Mouse (Mus musculus): ENCODE results near the gene Spag6. TPM values are rescaled to one million over a fixed set of nuclear protein-coding genes. Genes with fewer than 3 reads are reported as not detected.
A peak's percentile ranks its signal among the peaks of the same experiment; 100 is the strongest.

Gene Spag6
- polyA plus RNA-seq, 1 experiment from 2014 or later: not detected

DNA sequence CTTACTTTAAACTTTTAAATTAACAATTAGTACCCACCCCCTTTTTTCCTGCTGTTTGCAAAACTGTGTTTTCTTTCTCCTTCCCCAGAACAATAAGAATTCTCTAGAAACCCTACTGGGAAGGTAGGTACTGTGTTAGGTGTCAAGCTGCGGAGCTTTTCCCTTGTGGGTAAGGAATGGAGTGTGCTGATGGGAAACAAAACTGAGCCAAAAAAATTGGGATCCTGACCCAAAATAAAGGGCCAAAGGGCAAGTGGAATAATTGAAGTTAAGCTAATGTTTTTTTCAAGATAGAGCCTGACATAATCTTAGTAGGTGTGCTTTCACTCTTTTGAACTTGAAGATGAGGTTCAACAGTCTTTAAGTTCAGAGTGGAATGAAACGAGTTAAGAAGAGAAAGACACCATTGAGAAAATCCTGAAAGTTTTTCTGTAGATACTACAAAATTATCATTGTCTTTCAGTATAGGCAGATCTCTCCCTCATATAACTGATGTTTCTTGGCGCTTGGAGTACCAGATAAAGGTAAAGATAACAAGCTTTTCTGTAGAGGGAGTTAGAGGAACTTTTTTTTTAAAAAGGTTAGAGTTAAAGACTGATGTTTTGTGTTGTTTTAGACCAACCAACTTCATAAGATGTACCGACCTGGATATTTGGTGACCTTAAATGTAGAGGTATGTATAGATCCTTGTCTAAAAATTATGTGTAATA is 19.5 kb upstream of the Spag6 start:
- Histone ChIP-seq H3K9ac (ENCODE audit: low read length) (no peak overlapping the region), H3K4me1 (ENCODE audit: control insufficient read depth, insufficient read depth, low read length) (peaks cover 2% of the 10 kb centered on the region; the same call in 1 of the 2 replicates), H3K27me3 (ENCODE audit: control insufficient read depth, insufficient read depth, low read length) (no peaks in the 10 kb centered on the region; the same call in 1 of the 2 replicates), H3K27ac (replicated peaks; ENCODE audit: low read depth, low read length) (no peak overlapping the region), H3K4me3 (ENCODE audit: low read depth, low read length) (no peak overlapping the region), H3K4me2 (ENCODE audit: low read depth, severe bottlenecking) (no peak overlapping the region), H3K36me3 (ENCODE audit: control insufficient read depth, insufficient read depth, low read length) (no peaks in the 10 kb centered on the region), H3K9me3 (ENCODE audit: control insufficient read depth, low read length) (no peaks in the 10 kb centered on the region)
- no peak for DNase-seq (ENCODE audit: low spot score)
- no peak for ATAC-seq (ENCODE audit: insufficient number of reproducible peaks, low FRiP score, low TSS enrichment, low read depth)
- 24% methylated on average over 4 of the region's 4 CpGs for WGBS

DNA sequence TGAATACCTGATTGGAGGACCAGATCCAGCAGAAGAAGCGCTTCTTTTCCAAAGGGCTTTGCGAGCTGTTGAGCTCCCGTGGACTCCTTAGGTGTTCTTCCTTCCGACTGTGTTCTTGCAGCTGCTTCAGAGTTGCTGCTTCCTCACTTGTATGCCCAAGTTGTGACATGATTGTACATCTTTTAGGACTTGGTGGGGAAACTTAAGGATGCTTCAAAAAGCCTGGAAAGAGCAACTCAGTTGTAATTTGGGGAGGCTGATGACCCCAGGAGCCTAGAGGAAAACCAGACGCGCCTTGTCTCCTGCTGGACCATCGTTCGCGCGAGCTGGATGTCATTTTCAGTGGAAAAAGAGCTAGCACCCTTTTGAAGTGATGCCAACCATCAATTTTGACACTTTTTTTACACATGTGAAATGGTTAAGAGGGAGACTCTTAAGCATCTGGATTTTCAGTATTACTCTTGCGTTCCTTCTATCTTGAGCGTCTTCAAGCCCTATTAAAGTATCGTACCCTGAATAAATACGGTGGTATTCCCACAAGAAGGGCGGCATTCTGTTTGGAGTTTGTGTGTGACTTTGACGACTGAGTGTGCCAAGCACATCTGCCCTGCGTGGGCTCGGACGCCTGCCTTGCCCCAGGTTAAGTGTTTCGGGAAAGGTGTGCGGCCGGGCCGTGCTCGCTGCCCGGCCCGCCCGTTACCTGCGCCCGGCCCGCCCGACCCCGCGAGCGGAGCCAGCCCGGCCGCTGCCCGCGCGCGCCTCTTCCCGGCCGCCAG is 18.0 kb upstream of the Spag6 start:
- Histone ChIP-seq H3K4me1 (ENCODE audit: control insufficient read depth, insufficient read depth, low read length) (peaks cover 2% of the 10 kb centered on the region; the same call in 1 of the 2 replicates), H3K27me3 (ENCODE audit: control insufficient read depth, insufficient read depth, low read length) (peaks cover 11% of the 10 kb centered on the region), H3K27ac (replicated peaks; ENCODE audit: low read depth, low read length) (peak overlapping the region; percentile 91), H3K36me3 (ENCODE audit: control insufficient read depth, insufficient read depth, low read length) (no peaks in the 10 kb centered on the region), H3K9ac (ENCODE audit: low read length) (peak overlapping the region; percentile 88), H3K9me3 (ENCODE audit: control insufficient read depth, low read length) (no peaks in the 10 kb centered on the region), H3K4me3 (ENCODE audit: low read depth, low read length) (peak overlapping the region; percentile 78), H3K4me2 (ENCODE audit: low read depth, severe bottlenecking) (peak overlapping the region; percentile 84)
- no peak for ATAC-seq (ENCODE audit: insufficient number of reproducible peaks, low FRiP score, low TSS enrichment, low read depth)
- DNase-seq (ENCODE audit: low spot score): no peak
- 1% methylated on average over 42 of the region's 42 CpGs for WGBS

DNA sequence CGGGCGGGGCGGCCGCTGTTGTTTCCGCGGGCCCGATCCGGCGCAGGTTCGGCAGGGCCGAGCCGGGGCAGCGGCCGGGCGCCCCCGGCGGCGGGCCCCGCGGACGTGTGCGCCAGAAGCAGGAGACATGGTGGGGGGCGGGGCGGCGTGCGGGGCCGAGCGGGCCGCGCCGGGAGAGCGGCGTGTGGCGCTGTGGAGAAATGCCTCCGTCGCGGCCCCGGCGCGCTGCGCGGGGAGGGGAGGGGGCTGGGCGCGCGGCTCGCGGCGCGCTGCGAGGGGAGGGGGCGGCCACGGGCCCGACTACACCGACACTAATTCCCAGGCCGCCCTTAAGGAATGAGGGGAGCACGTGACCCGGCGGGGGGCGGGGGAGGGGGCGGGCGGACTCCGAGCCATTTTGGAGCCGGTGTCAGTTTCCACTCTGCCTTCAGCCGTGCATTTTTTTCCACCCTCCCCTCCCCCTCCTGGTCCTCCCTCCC is 17.3 kb upstream of the Spag6 start:
- ATAC-seq (ENCODE audit: insufficient number of reproducible peaks, low FRiP score, low TSS enrichment, low read depth) (peak; percentile 89), DNase-seq (ENCODE audit: low spot score) (peak; percentile 95)
- Histone ChIP-seq H3K9ac (ENCODE audit: low read length) (peak overlapping the region; percentile 88), H3K4me1 (ENCODE audit: control insufficient read depth, insufficient read depth, low read length) (peaks cover 5% of the 10 kb centered on the region; the same call in 1 of the 2 replicates), H3K27me3 (ENCODE audit: control insufficient read depth, insufficient read depth, low read length) (peaks cover 15% of the 10 kb centered on the region), H3K36me3 (ENCODE audit: control insufficient read depth, insufficient read depth, low read length) (no peaks in the 10 kb centered on the region), H3K27ac (replicated peaks; ENCODE audit: low read depth, low read length) (peak overlapping the region; percentile 91), H3K9me3 (ENCODE audit: control insufficient read depth, low read length) (no peaks in the 10 kb centered on the region), H3K4me3 (ENCODE audit: low read depth, low read length) (peak overlapping the region; percentile 78), H3K4me2 (ENCODE audit: low read depth, severe bottlenecking) (peak overlapping the region; percentile 84)
- 0% methylated on average over 20 of the region's 64 CpGs for WGBS

DNA sequence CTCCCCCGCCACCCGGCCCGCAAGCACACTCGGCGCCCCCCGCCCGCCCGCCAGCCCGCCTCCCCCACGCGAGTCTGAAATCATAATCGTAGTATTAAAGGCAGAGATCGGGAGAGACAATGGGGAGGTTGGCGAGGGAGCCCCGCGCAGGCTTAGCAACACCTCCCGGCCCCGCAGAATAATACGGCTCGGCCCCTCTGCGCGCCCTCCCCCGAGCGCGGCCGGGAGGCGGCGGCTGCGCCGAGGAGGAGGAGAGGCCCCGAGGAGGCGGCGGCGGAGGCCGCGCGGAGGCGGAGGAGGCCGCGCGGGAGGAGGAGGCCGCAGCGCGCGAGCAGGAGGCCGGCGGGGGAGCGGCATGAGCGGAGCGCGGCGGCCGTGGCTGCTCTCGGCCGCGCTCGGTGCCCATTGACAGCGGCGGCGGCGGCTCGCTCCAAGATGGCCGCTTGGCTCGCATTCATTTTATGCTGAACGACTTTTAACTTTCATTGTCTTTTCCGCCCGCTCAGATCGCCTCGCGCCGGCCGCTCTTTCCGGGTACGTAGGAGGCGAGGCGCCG is 16.8 kb upstream of the Spag6 start, which contains the start of gene Bmi1:
Bmi1 (plus strand) TSS at position 83 of the 556 bp plus-strand sequence.
- WGBS: under 1% methylated on average over 37 of the region's 77 CpGs
- Histone ChIP-seq H3K27me3 (ENCODE audit: control insufficient read depth, insufficient read depth, low read length) (peaks cover 15% of the 10 kb centered on the region), H3K9me3 (ENCODE audit: control insufficient read depth, low read length) (no peaks in the 10 kb centered on the region), H3K36me3 (ENCODE audit: control insufficient read depth, insufficient read depth, low read length) (no peaks in the 10 kb centered on the region), H3K4me1 (ENCODE audit: control insufficient read depth, insufficient read depth, low read length) (peaks cover 5% of the 10 kb centered on the region; the same call in 1 of the 2 replicates), H3K9ac (ENCODE audit: low read length) (peak within 1 kb of the TSS; percentile 88), H3K4me2 (ENCODE audit: low read depth, severe bottlenecking) (peak within 1 kb of the TSS; percentile 84), H3K4me3 (ENCODE audit: low read depth, low read length) (peak within 1 kb of the TSS; percentile 78), H3K27ac (replicated peaks; ENCODE audit: low read depth, low read length) (peak within 1 kb of the TSS; percentile 91)
- ATAC-seq (ENCODE audit: insufficient number of reproducible peaks, low FRiP score, low TSS enrichment, low read depth) (peak; percentile 74), DNase-seq (ENCODE audit: low spot score) (no peak)

DNA sequence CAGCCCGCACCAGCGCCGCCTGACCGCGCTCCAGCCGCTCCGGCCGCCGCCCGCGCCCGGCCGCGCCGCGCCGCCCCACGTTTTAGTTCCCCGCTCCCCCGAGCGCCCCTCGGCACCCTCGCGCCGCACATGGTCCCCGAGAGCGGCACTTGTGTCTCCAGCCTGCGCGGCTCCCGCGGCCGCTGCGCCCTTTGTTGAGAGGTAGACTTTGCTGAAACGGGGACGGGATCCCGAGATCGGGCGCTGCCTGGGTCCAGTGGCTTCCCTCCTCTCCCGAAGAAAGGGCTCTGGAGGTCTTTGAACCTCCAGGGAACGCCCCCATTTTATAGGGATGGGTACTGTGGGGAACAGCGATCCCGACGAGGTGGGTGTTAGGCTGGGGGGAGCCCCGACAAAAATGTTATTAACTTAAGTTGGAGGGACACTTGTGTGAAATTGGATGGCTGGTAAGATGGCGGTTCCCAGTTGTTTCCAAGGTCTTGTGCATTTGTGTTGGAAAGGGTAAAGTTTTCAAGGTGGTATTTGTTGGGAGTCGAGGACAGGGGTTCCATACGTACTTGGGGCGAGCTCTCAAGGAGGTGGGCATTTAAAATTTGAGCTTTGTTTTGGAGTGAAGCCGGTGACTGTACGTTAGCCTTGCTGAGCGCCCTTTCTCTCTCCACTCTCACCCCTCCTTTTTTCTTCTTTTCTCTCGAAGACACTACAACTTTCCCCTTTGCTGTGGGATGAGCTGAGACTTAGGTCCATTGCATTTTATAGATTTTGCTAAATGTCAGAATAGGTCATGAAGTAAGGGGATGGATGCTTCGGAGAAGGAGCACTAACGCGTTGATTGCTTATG is 16.0 kb upstream of the Spag6 start:
- peak overlapping the region; percentile 78 for H3K4me3 ChIP-seq (ENCODE audit: low read depth, low read length)
- peak overlapping the region; percentile 88 for H3K9ac ChIP-seq (ENCODE audit: low read length)
- ATAC-seq (ENCODE audit: insufficient number of reproducible peaks, low FRiP score, low TSS enrichment, low read depth) (no peak), DNase-seq (ENCODE audit: low spot score) (peak; percentile 80)
- no peaks in the 10 kb centered on the region for H3K36me3 ChIP-seq (ENCODE audit: control insufficient read depth, insufficient read depth, low read length)
- under 1% methylated on average over 39 of the region's 55 CpGs for WGBS
- peak overlapping the region; percentile 84 for H3K4me2 ChIP-seq (ENCODE audit: low read depth, severe bottlenecking)
- H3K27me3 ChIP-seq (ENCODE audit: control insufficient read depth, insufficient read depth, low read length): peaks cover 15% of the 10 kb centered on the region
- H3K9me3 ChIP-seq (ENCODE audit: control insufficient read depth, low read length): no peaks in the 10 kb centered on the region
- H3K4me1 ChIP-seq (ENCODE audit: control insufficient read depth, insufficient read depth, low read length): peaks cover 5% of the 10 kb centered on the region; the same call in 1 of the 2 replicates
- no peak overlapping the region for H3K27ac ChIP-seq (replicated peaks; ENCODE audit: low read depth, low read length)

DNA sequence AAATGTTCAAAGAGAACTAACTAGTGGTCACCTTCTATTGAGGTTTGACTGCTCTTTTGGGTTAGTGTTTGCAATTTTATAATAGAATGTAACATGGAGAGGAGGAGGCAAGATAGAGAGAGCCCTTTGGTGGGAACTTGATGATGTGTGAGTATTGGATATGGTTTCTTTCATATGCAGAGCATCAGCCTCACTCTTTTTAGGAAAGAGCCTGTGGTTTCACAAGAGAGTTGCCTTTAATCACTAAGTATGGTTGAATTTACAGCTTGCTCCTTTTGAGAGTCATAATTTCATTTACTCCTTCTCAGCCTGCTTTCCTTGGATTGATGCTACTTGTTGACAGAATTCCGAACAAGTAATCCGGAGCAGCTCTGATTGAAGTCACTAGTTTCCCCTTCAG is 14.1 kb upstream of the Spag6 start:
- Histone ChIP-seq H3K27ac (replicated peaks; ENCODE audit: low read depth, low read length) (no peak overlapping the region), H3K9me3 (ENCODE audit: control insufficient read depth, low read length) (no peaks in the 10 kb centered on the region), H3K4me2 (ENCODE audit: low read depth, severe bottlenecking) (no peak overlapping the region), H3K36me3 (ENCODE audit: control insufficient read depth, insufficient read depth, low read length) (no peaks in the 10 kb centered on the region), H3K4me3 (ENCODE audit: low read depth, low read length) (no peak overlapping the region), H3K27me3 (ENCODE audit: control insufficient read depth, insufficient read depth, low read length) (peaks cover 15% of the 10 kb centered on the region), H3K9ac (ENCODE audit: low read length) (no peak overlapping the region), H3K4me1 (ENCODE audit: control insufficient read depth, insufficient read depth, low read length) (peaks cover 5% of the 10 kb centered on the region; the same call in 1 of the 2 replicates)
- no peak for ATAC-seq (ENCODE audit: insufficient number of reproducible peaks, low FRiP score, low TSS enrichment, low read depth)
- no peak for DNase-seq (ENCODE audit: low spot score)
- WGBS: 1% methylated on average over 2 of the region's 2 CpGs

DNA sequence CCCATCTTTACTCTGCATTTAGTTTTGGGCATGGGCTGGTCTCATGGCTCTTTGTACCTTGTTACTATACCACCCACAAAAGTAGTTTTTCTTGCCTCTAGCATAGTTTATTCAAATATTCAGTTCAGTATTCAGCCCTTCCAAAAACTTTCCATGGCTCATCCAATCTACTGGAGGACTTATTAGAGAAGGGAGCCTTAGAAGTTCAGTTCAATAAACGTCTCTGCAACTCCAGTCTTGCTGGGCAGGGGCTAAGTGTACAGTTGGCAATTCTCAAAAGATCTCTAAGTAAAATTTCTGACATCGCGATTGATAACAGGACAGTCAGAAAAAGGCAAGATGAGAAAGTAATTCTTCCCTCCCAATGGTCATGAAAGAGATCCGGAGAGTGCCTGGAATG is 13.3 kb upstream of the Spag6 start:
- Histone ChIP-seq H3K4me2 (ENCODE audit: low read depth, severe bottlenecking) (peak overlapping the region; percentile 74), H3K9me3 (ENCODE audit: control insufficient read depth, low read length) (no peaks in the 10 kb centered on the region), H3K4me3 (ENCODE audit: low read depth, low read length) (peak overlapping the region; percentile 31), H3K36me3 (ENCODE audit: control insufficient read depth, insufficient read depth, low read length) (no peaks in the 10 kb centered on the region), H3K4me1 (ENCODE audit: control insufficient read depth, insufficient read depth, low read length) (peaks cover 5% of the 10 kb centered on the region; the same call in 1 of the 2 replicates), H3K27ac (replicated peaks; ENCODE audit: low read depth, low read length) (no peak overlapping the region), H3K9ac (ENCODE audit: low read length) (no peak overlapping the region), H3K27me3 (ENCODE audit: control insufficient read depth, insufficient read depth, low read length) (peaks cover 15% of the 10 kb centered on the region)
- 0% methylated on average over 4 of the region's 4 CpGs for WGBS
- ATAC-seq (ENCODE audit: insufficient number of reproducible peaks, low FRiP score, low TSS enrichment, low read depth): no peak
- DNase-seq (ENCODE audit: low spot score): no peak

Data from limb, embryonic 11.5 days (tissue).